Mouse (Mus musculus): ENCODE results near the gene Gprin1. TPM values are rescaled to one million over a fixed set of nuclear protein-coding genes. Genes with fewer than 3 reads are reported as not detected.

Gene Gprin1
- total and polyA plus RNA-seq, 3 experiments, result 0.05 TPM; not detected in 2

DNA sequence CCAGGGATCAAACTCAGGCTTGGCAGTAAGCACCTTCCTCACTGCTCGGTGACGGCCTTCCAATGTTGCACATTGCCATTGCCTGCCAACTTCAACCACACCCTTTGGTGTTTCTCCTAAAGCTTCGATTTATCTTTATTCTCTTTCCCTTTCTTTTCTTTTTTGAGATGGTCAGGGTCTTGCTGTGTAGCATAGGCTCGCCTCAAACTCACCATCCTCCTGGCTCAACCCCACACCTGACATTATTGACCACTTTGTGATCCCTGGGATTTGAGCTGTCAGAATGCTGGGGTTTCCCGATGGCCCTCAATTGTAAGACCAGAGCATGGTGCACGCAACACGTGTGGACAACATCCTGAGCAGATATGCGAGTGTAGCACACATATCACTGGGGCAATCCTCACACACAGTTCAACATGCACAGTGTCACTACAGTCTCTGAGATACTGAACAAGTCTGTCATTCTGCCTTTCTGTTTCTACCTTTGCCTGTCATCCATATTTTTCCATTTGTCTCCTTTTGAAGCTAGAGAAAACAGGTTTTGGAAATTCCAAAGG is 6.6 kb upstream of the Gprin1 start:
- Histone ChIP-seq H3K4me3 (ENCODE audit: low read depth, low read length) (no peak overlapping the region), H3K4me1 (ENCODE audit: insufficient read depth, low read depth, low read length) (no peaks in the 10 kb centered on the region), H3K9me3 (replicated peaks) (no peaks in the 10 kb centered on the region), H3K36me3 (replicated peaks) (no peaks in the 10 kb centered on the region), H3K27me3 (ENCODE audit: insufficient read depth, low read length) (no peaks in the 10 kb centered on the region; the same call in 1 of the 2 replicates)
- ATAC-seq (ENCODE audit: extremely low read depth, insufficient number of reproducible peaks, low FRiP score, poor library complexity, severe bottlenecking) (no peak), DNase-seq (ENCODE audit: low spot score) (no peak)
- TF ChIP-seq POLR2AphosphoS5 (IDR thresholded peaks at IDR 0.05; ENCODE audit: insufficient replicate concordance, low read depth, low read length), result no peak
- TF ChIP-seq TAL1 (conservative IDR thresholded peaks at IDR 0.05; ENCODE audit: low read depth, low read length), result no peak
- TF ChIP-seq GATA2 (IDR thresholded peaks at IDR 0.05; ENCODE audit: borderline replicate concordance, low read depth, low read length), result no peak
- TF ChIP-seq GATA1 (IDR thresholded peaks at IDR 0.05; ENCODE audit: borderline replicate concordance, low read length), result no peak
- TF ChIP-seq CTCF (IDR thresholded peaks at IDR 0.05; ENCODE audit: low read depth, low read length), result no peak

DNA sequence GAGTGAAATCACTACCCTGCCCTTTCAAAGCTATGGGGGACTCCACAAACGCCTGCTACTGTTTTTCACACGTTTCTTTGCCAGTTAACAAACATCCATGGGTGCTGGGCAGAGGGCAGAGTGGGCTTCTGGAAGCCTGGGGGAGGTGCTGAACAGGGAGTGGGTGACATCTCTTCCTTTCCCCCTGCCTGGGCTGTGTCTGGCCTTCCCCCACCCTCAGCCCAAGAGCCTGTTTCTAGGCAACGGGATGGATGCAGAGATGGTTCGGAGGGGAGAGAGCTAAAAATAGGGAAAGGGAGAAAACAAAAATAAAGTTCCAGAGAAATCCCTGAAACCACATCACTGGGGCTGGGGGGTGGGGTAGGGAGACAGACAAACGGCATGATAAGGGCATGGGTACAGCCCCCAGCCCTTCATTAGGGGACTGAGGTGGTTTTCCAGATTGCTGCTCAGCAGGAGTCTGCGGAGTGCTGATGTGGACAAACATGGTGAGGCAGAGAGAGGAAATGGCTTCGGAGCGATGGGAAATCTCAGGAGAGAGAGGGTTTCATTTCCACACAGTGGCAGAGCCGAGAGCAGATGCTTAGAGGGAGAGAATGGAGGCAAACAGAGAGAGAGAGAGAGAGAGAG is 5.6 kb upstream of the Gprin1 start:
- Histone ChIP-seq H3K27me3 (ENCODE audit: insufficient read depth, low read length) (no peaks in the 10 kb centered on the region; the same call in 1 of the 2 replicates), H3K9me3 (replicated peaks) (no peaks in the 10 kb centered on the region), H3K4me3 (ENCODE audit: low read depth, low read length) (no peak overlapping the region), H3K4me1 (ENCODE audit: insufficient read depth, low read depth, low read length) (no peaks in the 10 kb centered on the region), H3K36me3 (replicated peaks) (no peaks in the 10 kb centered on the region)
- TF ChIP-seq POLR2AphosphoS5 (IDR thresholded peaks at IDR 0.05; ENCODE audit: insufficient replicate concordance, low read depth, low read length) (no peak), GATA1 (IDR thresholded peaks at IDR 0.05; ENCODE audit: borderline replicate concordance, low read length) (no peak), TAL1 (conservative IDR thresholded peaks at IDR 0.05; ENCODE audit: low read depth, low read length) (no peak), CTCF (IDR thresholded peaks at IDR 0.05; ENCODE audit: low read depth, low read length) (no peak), GATA2 (IDR thresholded peaks at IDR 0.05; ENCODE audit: borderline replicate concordance, low read depth, low read length) (no peak)
- DNase-seq (ENCODE audit: low spot score) (no peak), ATAC-seq (ENCODE audit: extremely low read depth, insufficient number of reproducible peaks, low FRiP score, poor library complexity, severe bottlenecking) (no peak)

DNA sequence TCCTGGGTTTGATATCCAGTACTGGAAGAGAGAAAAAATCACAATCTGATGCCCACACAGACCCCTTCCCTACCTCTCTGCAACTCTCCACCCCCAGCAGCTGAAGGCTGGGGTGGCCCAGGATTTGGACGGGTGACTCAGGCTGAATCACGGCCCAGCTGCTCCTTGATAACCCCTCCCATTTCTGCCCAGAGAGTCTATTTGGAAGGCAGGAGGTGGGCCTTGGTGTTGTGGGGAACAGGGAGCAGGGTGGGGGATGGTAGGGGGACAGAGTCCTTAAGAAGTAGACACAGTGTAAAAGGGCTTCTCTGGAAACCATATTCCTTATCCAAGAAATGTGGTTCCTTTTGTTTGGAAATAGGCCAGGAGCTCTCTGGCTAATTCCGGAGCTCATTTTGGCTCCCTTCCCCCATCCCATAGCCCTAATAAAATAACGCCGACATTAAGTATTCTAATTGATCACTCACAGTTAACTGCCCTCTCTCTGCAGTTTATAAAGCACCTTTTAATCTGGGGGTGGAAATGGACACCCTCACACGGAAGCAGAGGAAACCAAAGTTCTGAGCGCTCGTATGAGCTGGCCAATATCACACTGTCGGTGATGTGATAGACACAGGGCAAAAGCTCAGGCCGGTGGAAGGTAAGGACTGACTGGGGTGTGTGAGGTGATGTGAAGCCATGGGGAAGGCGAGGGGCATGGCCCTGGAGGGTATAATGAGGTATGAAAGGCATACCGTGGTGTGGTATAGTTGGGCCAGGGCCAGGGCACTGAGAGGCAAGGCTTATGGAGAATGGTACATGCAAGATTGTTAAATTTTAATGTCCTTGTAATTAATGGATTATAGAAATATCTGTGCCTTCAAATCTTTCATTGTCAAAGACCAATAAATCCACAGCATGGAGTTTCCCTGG is 4.8 kb upstream of the Gprin1 start:
- no peak for DNase-seq (ENCODE audit: low spot score)
- TF ChIP-seq GATA1 (IDR thresholded peaks at IDR 0.05; ENCODE audit: borderline replicate concordance, low read length) (no peak), CTCF (IDR thresholded peaks at IDR 0.05; ENCODE audit: low read depth, low read length) (no peak), GATA2 (IDR thresholded peaks at IDR 0.05; ENCODE audit: borderline replicate concordance, low read depth, low read length) (no peak), TAL1 (conservative IDR thresholded peaks at IDR 0.05; ENCODE audit: low read depth, low read length) (no peak), POLR2AphosphoS5 (IDR thresholded peaks at IDR 0.05; ENCODE audit: insufficient replicate concordance, low read depth, low read length) (no peak)
- ATAC-seq (ENCODE audit: extremely low read depth, insufficient number of reproducible peaks, low FRiP score, poor library complexity, severe bottlenecking), result no peak
- Histone ChIP-seq H3K9me3 (replicated peaks) (peaks cover 7% of the 10 kb centered on the region), H3K4me1 (ENCODE audit: insufficient read depth, low read depth, low read length) (no peaks in the 10 kb centered on the region), H3K36me3 (replicated peaks) (no peaks in the 10 kb centered on the region), H3K27me3 (ENCODE audit: insufficient read depth, low read length) (no peaks in the 10 kb centered on the region; the same call in 1 of the 2 replicates), H3K4me3 (ENCODE audit: low read depth, low read length) (no peak overlapping the region)

DNA sequence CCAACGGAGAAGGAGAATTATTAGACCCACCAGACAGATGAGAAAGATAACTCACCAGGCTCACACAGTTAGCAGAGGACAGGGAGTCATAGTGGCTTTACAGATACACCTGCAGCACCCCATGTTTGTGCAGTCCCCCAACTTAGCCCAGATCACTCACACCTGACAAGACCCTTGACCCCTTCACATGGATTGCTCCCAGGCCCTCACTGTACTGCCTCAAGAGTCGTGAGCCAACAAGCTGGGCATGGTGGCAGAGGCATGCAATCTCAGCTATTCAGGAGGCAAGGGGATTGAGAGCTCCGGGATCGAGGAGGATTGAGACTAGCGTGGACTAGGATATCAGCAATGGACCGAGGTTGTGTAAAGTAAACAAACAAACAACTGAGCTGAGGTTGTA is 4.1 kb upstream of the Gprin1 start:
- DNase-seq (ENCODE audit: low spot score) (no peak), ATAC-seq (ENCODE audit: extremely low read depth, insufficient number of reproducible peaks, low FRiP score, poor library complexity, severe bottlenecking) (no peak)
- no peak for TF ChIP-seq GATA1 (IDR thresholded peaks at IDR 0.05; ENCODE audit: borderline replicate concordance, low read length)
- no peak for TF ChIP-seq POLR2AphosphoS5 (IDR thresholded peaks at IDR 0.05; ENCODE audit: insufficient replicate concordance, low read depth, low read length)
- TF ChIP-seq CTCF (IDR thresholded peaks at IDR 0.05; ENCODE audit: low read depth, low read length), result no peak
- no peak for TF ChIP-seq TAL1 (conservative IDR thresholded peaks at IDR 0.05; ENCODE audit: low read depth, low read length)
- no peak for TF ChIP-seq GATA2 (IDR thresholded peaks at IDR 0.05; ENCODE audit: borderline replicate concordance, low read depth, low read length)
- peaks cover 14% of the 10 kb centered on the region for H3K9me3 ChIP-seq (replicated peaks)
- H3K36me3 ChIP-seq (replicated peaks), result no peaks in the 10 kb centered on the region
- H3K27me3 ChIP-seq (ENCODE audit: insufficient read depth, low read length), result no peaks in the 10 kb centered on the region; the same call in 1 of the 2 replicates
- H3K4me1 ChIP-seq (ENCODE audit: insufficient read depth, low read depth, low read length), result no peaks in the 10 kb centered on the region
- no peak overlapping the region; the same call in 1 of the 2 replicates for H3K4me3 ChIP-seq (ENCODE audit: low read depth, low read length)

DNA sequence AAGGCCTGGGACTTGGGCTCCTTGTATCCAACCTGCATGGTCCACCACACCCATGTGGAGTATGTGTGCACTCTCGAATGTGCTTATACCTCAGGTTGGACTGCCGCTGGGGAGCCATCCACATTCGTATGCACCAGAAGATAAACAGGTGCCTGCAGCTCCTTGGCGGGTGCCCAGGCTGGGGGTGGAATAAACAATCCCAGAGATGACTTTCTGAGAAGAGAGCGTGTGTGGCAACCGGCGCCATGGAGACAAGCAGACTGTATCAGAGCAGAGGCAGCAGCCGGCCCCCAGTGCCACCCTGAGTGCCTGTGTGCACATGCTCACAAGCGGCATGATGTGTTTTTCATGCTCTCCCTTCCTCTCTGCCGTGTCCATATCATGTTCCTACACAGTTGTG is 3.0 kb upstream of the Gprin1 start:
- peaks cover 15% of the 10 kb centered on the region for H3K9me3 ChIP-seq (replicated peaks)
- no peak for ATAC-seq (ENCODE audit: extremely low read depth, insufficient number of reproducible peaks, low FRiP score, poor library complexity, severe bottlenecking)
- no peak for DNase-seq (ENCODE audit: low spot score)
- no peaks in the 10 kb centered on the region for H3K4me1 ChIP-seq (ENCODE audit: insufficient read depth, low read depth, low read length)
- H3K27me3 ChIP-seq (ENCODE audit: insufficient read depth, low read length), result no peaks in the 10 kb centered on the region
- TF ChIP-seq GATA1 (IDR thresholded peaks at IDR 0.05; ENCODE audit: borderline replicate concordance, low read length), result no peak
- no peak for TF ChIP-seq CTCF (IDR thresholded peaks at IDR 0.05; ENCODE audit: low read depth, low read length)
- no peak for TF ChIP-seq TAL1 (conservative IDR thresholded peaks at IDR 0.05; ENCODE audit: low read depth, low read length)
- TF ChIP-seq GATA2 (IDR thresholded peaks at IDR 0.05; ENCODE audit: borderline replicate concordance, low read depth, low read length), result no peak
- no peak for TF ChIP-seq POLR2AphosphoS5 (IDR thresholded peaks at IDR 0.05; ENCODE audit: insufficient replicate concordance, low read depth, low read length)
- H3K36me3 ChIP-seq (replicated peaks), result no peaks in the 10 kb centered on the region
- no peak overlapping the region for H3K4me3 ChIP-seq (ENCODE audit: low read depth, low read length)

DNA sequence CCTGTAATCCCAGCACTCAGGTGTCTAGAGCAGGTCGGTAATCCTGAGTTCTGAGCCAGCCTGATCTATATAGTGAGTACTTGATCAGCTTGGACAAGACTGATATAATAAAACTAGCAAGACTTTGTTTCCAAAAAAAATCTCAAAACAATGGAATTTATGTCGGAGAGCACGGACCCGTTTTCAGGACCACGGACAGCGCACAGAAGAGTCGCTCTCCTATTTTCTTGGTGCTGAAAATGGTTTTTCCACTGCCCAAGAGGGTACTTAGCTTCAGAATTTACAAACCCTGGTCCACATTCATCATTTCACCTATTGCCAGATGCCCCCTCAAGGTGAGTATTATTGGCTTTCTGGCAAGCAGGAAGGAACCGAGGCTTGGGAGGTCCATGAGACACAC is 1.0 kb upstream of the Gprin1 start:
- Histone ChIP-seq H3K36me3 (replicated peaks) (no peaks in the 10 kb centered on the region), H3K4me1 (ENCODE audit: insufficient read depth, low read depth, low read length) (no peaks in the 10 kb centered on the region), H3K9me3 (replicated peaks) (peaks cover 15% of the 10 kb centered on the region), H3K27me3 (ENCODE audit: insufficient read depth, low read length) (no peaks in the 10 kb centered on the region), H3K4me3 (ENCODE audit: low read depth, low read length) (no peak overlapping the region)
- DNase-seq (ENCODE audit: low spot score), result no peak
- TF ChIP-seq TAL1 (conservative IDR thresholded peaks at IDR 0.05; ENCODE audit: low read depth, low read length) (no peak), GATA1 (IDR thresholded peaks at IDR 0.05; ENCODE audit: borderline replicate concordance, low read length) (no peak), GATA2 (IDR thresholded peaks at IDR 0.05; ENCODE audit: borderline replicate concordance, low read depth, low read length) (no peak), POLR2AphosphoS5 (IDR thresholded peaks at IDR 0.05; ENCODE audit: insufficient replicate concordance, low read depth, low read length) (no peak)
- ATAC-seq (ENCODE audit: extremely low read depth, insufficient number of reproducible peaks, low FRiP score, poor library complexity, severe bottlenecking), result no peak
